Mouse (Mus musculus): ENCODE results near the gene Atg9b. TPM values are rescaled to one million over a fixed set of nuclear protein-coding genes. Genes with fewer than 3 reads are reported as not detected.

Gene Atg9b
- total RNA-seq, 2 experiments from 2014 or later, result 0.06 TPM; not detected in 1

- H3K4me3 ChIP-seq, result no peak overlapping the region
- intact Hi-C loops (cut with DNase I), result loop anchor here (2.0 kb wide), 1 partner anchor 21 kb away; no protein-coding TSS in a partner anchor
- TF ChIP-seq CTCF (IDR thresholded peaks at IDR 0.05), result peak; percentile 78
- DNase-seq, result peak; percentile 44
- H3K27ac ChIP-seq, result no peak overlapping the region
These were observed 55.9 kb downstream of the Atg9b start for GRCm38 (mm10) chr5:24335888-24336511.

GRCm38 (mm10) chr5:24334749-24335148, 57.2 kb downstream of the Atg9b start:
- intact Hi-C loops (cut with DNase I), result no loop called here
- no peak overlapping the region for H3K4me3 ChIP-seq
- no peak for TF ChIP-seq CTCF (IDR thresholded peaks at IDR 0.05)
- no peak for DNase-seq
- no peak overlapping the region for H3K27ac ChIP-seq

Other genes with a start within 250 kb of the Atg9b start
- 1 to 10 TPM; 6.4 to 6.7 TPM for gene Nupl2, start 227.2 kb downstream of the Atg9b start, total RNA-seq (2021)
- gene Kcnh2, start 40.5 kb downstream of the Atg9b start, total RNA-seq (2021), result 1 to 10 TPM; 1.4 to 2.2 TPM
- 1 to 10 TPM; 5.0 to 7.1 TPM for gene Nos3, start 27.3 kb downstream of the Atg9b start, total RNA-seq (2021)
- 10 to 100 TPM; 37.0 to 39.8 TPM for gene Abcb8, start 1.5 kb upstream of the Atg9b start, total RNA-seq (2021)
- under 1 TPM; 0.47 to 0.54 TPM for gene Asic3, start 21.2 kb upstream of the Atg9b start, total RNA-seq (2021)
- gene Cdk5, start 31.4 kb upstream of the Atg9b start, total RNA-seq (2021), result 10 to 100 TPM; 10.6 to 11.8 TPM
- 10 to 100 TPM; 14.4 to 16.7 TPM for gene Slc4a2, start 31.7 kb upstream of the Atg9b start, total RNA-seq (2021)
- 100 to 1,000 TPM; 163 to 214 TPM for gene Fastk, start 53.1 kb upstream of the Atg9b start, total RNA-seq (2021)
- gene Tmub1, start 55.7 kb upstream of the Atg9b start, total RNA-seq (2021), result 10 to 100 TPM; 18.1 to 22.2 TPM
- 10 to 100 TPM; 67.8 to 71.0 TPM for gene Agap3, start 60.0 kb upstream of the Atg9b start, total RNA-seq (2021)
- gene Gbx1, start 135.1 kb upstream of the Atg9b start, total RNA-seq (2021), result not detected
- gene Asb10, start 148.8 kb upstream of the Atg9b start, total RNA-seq (2021), result 100 to 1,000 TPM; 101 to 107 TPM
- not detected for gene 4931409K22Rik, start 164.7 kb upstream of the Atg9b start, total RNA-seq (2021)
- gene Abcf2, start 185.3 kb upstream of the Atg9b start, total RNA-seq (2021), result 100 to 1,000 TPM; 105 to 117 TPM
- gene Chpf2, start 194.6 kb upstream of the Atg9b start, total RNA-seq (2021), result 10 to 100 TPM in 1 of 2 experiments, 1 to 10 TPM in 1; 6.4 to 10.1 TPM
- 100 to 1,000 TPM; 172 to 203 TPM for gene Smarcd3, start 232.3 kb upstream of the Atg9b start, total RNA-seq (2021)